Mouse (Mus musculus) thymus, postnatal 36 days (tissue): ENCODE data around the gene Rsrc2.

Source experiments
- DNase-seq, 2 experiments: peaks; one replicate each; pipeline ENCODE4 v3.0.0; 2022; ENCODE audit warnings: mixed read lengths in 2 of 2

Gene Rsrc2

DNA sequence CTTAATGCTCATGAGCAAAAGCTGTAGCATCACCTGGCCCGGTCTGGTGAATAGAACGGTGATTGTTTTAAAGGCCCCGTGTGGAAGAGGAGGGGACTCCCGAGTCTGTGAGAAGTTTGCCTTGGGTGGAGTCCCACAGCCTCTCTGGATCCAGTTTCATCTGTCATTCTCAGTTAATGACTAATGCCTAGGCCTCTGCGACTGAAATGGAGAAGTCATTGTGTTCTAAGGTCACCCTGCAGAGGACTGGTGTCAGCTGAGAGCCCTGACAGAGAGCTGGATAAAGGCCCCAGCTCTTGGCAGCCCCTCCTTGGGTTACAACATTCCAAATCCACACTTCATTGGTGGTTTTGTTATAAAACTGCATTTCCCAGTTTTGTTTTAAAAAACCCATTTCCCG, 54.7 kb downstream of the Rsrc2 start:
- no peak for DNase-seq

DNA sequence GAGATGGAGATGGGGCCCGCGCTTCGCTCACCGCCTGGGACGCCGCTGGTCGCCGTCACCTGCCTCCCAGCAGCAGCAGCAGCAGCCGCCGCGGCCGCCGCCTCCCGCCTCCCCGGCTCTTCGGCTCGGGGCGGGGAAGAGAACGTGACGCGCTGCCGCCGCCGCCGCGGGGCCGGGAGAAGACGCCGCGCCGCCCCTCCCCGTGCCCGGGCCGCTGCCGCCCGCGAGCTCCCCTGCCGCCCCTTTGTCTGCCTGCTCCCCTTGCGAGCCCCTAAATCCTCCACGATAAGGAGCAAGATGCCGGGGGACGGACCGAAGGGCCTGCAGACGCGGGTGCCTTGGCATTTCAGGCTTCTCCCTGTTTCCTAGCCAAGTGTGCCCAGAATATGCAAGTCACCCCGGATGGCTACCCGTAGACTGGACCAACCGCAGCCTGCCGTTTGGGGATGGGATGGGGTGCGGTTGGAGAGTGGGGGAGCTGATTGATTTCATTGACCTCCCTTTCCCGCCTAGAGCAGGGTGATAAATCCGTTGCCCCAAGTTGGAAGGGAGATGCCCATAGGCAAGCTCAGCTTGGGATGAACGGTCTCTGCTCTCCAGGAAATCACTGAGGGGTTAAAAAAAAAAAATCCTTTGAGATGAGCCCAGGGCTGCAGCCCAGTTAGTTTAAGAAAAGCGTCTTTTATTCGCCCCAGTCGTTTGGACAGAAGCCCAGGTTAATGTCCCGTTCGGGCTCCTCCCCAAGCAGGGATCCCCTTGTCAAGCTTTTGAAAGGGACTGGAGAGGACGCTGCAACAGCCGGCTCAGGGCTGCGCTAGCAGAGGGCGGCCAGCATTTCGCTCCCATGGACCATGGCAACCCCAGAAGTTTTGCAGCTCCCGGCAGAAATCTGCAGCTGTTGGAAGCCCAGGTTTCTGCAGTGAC, 64.7 kb downstream of the Rsrc2 start, which contains the start of gene Clip1:
Gene Clip1, minus strand, starts transcription at position 398 of the 924 bp plus-strand sequence.
- DNase-seq: peak in 1 of 2 experiments; percentile 77

DNA sequence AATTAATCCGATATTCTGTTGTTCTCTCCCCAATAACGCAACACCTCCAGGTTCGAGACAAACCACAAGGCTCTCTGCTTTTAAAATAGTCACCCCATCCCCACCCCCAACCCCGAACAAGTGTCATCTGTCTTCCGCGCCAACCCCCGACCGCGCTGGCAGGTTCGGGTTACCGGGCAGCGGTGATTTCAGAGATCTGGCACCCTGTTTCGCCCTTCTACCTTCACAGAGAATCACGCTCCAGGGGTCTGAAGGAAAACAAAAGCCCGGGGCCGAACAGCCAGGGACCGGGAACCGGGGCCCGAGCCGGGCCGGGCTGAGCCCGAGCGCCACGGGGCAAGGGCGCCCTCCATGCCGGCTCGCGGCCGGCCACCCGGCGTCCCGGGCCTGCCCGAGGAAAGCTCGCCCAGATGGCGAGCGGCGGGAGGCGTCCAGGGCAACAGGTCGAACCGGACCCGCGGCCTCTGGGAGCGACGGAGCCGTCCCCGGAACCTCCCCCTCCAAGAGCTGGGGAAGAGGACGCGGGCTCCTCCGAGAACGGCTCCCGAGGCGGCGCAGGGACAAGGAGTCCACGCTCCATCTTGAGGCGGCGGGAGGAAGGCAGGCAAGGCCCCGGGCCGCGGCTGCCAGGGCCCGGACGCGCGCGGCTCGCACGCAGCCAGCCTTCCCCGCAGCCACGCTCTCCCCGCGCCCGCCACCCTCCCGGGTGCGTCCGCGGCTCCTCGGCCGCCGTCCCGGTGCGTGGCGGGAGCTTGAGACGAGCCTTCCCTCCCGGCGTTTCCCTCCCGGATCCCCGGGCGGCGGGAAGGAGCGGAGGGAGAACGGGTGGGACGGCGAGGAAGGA, 65.6 kb downstream of the Rsrc2 start:
- DNase-seq: peak; percentile 65 to 66

DNA sequence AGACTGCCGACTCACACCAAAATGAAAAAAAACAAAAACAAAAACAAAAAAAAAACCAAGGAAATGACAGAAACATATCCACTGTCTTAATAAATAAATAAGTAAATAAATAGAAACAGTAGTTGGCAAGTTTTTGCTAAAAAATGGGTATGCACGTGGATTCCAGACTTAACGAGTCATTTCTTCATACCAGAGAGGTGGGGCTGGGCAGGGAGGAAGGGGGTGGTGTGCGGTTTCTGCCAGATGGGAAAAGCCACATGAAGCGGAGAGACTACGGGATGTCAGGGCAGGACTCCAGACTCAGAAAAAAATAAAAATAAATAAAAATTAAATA, 66.2 kb downstream of the Rsrc2 start:
- DNase-seq: peak in 1 of 2 experiments; percentile 39

DNA sequence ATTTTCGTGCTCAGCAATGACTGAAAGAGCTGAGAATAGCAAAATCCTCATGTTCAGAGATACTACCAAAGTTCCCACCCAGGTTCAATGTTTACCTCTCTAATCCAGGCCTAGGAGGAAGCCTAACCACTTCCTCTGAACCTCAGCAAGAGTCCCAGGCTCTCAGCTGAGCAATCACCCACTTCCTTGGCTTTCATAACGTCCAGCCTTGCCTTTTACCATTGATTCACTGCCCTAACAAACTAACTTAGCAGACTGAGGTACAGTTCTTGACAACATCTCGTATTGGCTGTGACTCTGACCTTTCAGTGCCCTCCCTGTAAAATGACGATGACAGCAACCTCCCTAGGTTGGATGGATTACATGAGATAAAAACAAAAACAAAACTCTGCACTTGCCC, 66.8 kb downstream of the Rsrc2 start:
- DNase-seq: peak in 1 of 2 experiments; percentile 22

DNA sequence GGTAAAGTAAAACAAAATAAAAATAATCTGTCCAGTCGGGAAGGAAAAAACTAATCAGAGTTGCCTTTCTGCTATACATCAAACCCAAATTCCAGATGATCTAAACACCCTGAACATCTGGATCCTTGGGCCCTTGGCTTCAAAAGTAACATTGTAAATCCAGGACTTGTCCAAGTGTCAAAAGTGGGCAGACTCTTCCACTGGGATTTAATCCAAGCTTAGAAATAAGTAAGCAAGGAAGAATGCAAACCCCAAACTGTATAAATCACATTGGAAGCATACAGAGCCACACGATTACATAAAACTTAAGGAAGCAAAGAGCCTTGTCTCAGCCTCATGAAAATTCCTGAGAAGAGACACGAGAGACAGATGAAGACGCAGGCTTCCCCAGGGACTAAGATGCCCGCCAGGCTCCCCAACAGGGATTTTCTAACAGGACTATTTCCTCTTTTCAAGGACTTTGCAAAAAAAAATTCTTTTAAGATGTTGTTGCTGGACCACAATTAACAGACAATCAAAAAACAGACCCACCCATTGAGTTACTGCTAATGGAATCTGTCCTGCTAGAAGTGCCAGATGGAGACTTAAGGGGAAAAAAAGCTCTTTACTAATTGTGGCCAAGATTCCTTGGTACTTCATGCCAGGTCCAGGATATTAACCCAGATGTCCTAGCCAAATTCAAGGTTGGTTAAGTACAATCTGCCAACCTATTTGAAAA, 69.5 kb downstream of the Rsrc2 start:
- no peak for DNase-seq

DNA sequence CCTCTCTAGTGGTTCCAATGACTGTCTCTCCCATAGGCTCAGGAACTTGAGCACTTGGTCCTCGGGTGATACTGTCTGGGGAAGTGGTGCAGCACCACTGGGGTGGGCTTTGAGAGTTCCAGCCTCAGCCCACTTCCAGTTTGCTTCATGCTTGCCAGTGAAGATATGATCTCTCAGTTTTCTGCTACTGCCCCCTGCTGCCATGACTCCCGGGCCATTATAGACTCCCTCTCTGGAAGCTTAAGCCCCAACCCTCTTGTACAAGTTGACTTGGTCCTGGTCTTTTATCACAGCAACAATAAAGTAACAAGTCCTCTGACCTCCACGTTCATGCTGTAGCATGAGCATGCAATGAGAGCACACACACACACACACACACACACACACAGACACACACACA, 70.1 kb downstream of the Rsrc2 start:
- no peak for DNase-seq
